Mouse (Mus musculus): ENCODE results near the gene Ncoa7. TPM values are rescaled to one million over a fixed set of nuclear protein-coding genes. Genes with fewer than 3 reads are reported as not detected.

Ncoa7 gene
- polyA plus RNA-seq, 1 experiment from 2014 or later = 12.2 TPM

DNA sequence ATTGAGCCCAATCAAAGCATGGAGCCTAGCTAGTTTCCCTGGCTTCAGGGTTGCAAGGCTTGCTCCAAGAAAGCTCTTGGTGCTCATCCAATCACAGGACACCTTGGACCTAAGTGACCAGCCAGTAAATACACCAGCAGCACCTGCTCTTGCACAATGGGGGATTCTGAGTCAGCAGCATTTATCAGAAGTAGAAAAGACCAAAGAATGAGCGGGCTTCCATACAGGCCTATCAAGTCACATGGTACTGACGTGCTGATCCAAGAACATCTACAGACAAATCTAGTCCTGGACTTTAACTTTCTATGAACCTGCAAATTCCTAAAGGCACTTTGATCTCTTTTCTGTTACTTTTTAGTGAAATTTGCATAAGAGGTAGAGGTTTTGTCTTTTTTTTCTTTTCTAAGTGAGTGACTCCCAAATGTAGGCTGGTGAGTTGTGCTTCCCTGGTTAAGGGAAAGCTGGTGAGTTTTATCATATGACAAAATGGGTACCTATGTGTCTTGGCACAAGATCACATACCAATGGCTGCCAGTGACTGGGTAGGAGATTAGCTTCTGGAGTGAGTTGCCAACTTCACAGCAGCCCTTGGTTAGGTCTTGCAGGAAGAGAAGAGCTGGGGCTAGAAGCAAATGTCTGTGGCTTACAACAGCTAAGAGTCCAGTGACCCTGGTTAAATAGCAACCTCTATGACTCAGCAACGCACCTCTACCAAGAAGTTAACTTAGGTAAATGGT is 57.7 kb downstream of the Ncoa7 start:
- ATAC-seq (ENCODE audit: low FRiP score, low TSS enrichment) (peak; percentile 85), DNase-seq (ENCODE audit: low spot score) (peak; percentile 45)
- no peak overlapping the region for H3K4me2 ChIP-seq (replicated peaks; ENCODE audit: low read depth)
- H3K4me3 ChIP-seq (ENCODE audit: low read depth, low read length) = no peak overlapping the region
- H3K9me3 ChIP-seq (ENCODE audit: control insufficient read depth, low read length) = no peaks in the 10 kb centered on the region
- no peaks in the 10 kb centered on the region for H3K4me1 ChIP-seq (replicated peaks; ENCODE audit: control insufficient read depth, insufficient read depth)
- 74% methylated on average over 3 of the region's 3 CpGs for WGBS
- no peaks in the 10 kb centered on the region for H3K27me3 ChIP-seq (ENCODE audit: control insufficient read depth, insufficient read depth, low read length)
- H3K27ac ChIP-seq (replicated peaks) = peak overlapping the region; percentile 46; the same call in 1 of the 2 replicates
- TF ChIP-seq CTCF (IDR thresholded peaks at IDR 0.05; ENCODE audit: low read depth) = no peak
- TF ChIP-seq EP300 (optimal IDR thresholded peaks at IDR 0.05) = no peak
- no peaks in the 10 kb centered on the region for H3K36me3 ChIP-seq (ENCODE audit: control insufficient read depth, insufficient read depth, low read length)
- H3K9ac ChIP-seq (ENCODE audit: low read length) = no peak overlapping the region

DNA sequence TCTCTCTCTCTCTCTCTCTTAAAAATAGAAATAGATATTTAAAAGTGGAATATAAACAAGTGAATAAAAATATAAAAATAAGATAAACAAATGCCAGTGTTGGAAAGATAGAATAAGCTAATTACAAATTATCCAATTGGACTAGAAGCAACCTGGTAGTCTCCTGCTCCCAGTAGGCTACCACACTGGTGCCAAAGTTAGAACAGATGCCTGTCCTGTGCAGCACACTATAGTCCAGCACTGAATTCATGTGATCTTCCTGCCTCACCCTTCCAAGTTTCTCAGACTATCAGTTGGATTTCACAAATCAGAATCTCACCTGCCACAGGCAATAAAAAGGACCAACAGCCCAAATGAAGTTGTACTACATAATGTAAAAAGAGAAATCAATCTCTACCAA is 59.9 kb downstream of the Ncoa7 start:
- TF ChIP-seq EP300 (optimal IDR thresholded peaks at IDR 0.05) (no peak), CTCF (IDR thresholded peaks at IDR 0.05; ENCODE audit: low read depth) (no peak)
- Histone ChIP-seq H3K4me1 (replicated peaks; ENCODE audit: control insufficient read depth, insufficient read depth) (no peaks in the 10 kb centered on the region), H3K36me3 (ENCODE audit: control insufficient read depth, insufficient read depth, low read length) (no peaks in the 10 kb centered on the region), H3K4me3 (ENCODE audit: low read depth, low read length) (no peak overlapping the region), H3K9me3 (ENCODE audit: control insufficient read depth, low read length) (no peaks in the 10 kb centered on the region), H3K27me3 (ENCODE audit: control insufficient read depth, insufficient read depth, low read length) (no peaks in the 10 kb centered on the region), H3K4me2 (replicated peaks; ENCODE audit: low read depth) (no peak overlapping the region), H3K9ac (ENCODE audit: low read length) (no peak overlapping the region), H3K27ac (replicated peaks) (no peak overlapping the region)
- ATAC-seq (ENCODE audit: low FRiP score, low TSS enrichment) = no peak
- no peak for DNase-seq (ENCODE audit: low spot score)

DNA sequence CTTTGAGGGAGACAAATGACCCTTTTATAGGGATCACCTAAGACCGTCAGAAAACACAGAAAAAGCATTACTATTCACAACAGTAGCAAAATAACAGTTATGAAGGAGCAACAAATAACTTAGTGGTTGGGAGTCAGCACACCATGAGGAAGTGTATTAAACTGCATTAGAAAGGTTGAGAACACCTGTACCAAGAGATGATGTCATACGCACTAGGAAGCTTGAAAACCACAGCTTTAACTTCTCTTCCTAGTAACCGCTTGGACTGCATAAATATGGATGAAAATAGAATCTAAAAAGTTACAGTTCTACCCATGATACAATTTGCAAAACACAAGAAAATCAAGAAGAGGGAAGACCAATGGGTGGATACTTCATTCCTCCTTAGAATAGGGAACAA is 64.7 kb downstream of the Ncoa7 start:
- Histone ChIP-seq H3K4me2 (replicated peaks; ENCODE audit: low read depth) (no peak overlapping the region), H3K9me3 (ENCODE audit: control insufficient read depth, low read length) (no peaks in the 10 kb centered on the region), H3K9ac (ENCODE audit: low read length) (no peak overlapping the region), H3K27ac (replicated peaks) (no peak overlapping the region), H3K4me3 (ENCODE audit: low read depth, low read length) (no peak overlapping the region), H3K4me1 (replicated peaks; ENCODE audit: control insufficient read depth, insufficient read depth) (no peaks in the 10 kb centered on the region), H3K27me3 (ENCODE audit: control insufficient read depth, insufficient read depth, low read length) (no peaks in the 10 kb centered on the region), H3K36me3 (ENCODE audit: control insufficient read depth, insufficient read depth, low read length) (no peaks in the 10 kb centered on the region)
- ATAC-seq (ENCODE audit: low FRiP score, low TSS enrichment) (0 out of 2 replicates have a peak, but pooled peaks have one; percentile 59), DNase-seq (ENCODE audit: low spot score) (no peak)
- WGBS = 93% methylated on average over 3 of the region's 3 CpGs
- no peak for TF ChIP-seq CTCF (IDR thresholded peaks at IDR 0.05; ENCODE audit: low read depth)
- TF ChIP-seq EP300 (optimal IDR thresholded peaks at IDR 0.05) = no peak

DNA sequence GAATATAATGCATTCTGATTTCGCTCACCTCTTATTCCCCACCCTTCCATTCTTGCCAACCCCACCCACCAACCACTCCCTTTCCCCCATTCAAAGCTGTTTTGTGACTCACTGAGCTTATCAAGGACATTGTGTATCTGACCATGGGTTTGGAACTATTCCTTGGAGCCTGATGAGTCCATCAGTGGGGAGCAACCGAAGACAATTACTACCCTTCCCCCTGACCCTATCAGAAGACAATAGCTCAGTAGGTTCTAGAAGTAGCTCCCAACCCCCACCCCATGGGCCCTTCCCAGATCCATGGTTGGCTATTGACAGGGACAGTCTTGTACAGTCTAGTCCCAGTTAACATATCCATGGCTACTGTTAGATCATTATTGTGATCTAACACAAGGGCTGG is 65.8 kb downstream of the Ncoa7 start:
- TF ChIP-seq EP300 (optimal IDR thresholded peaks at IDR 0.05) (no peak), CTCF (IDR thresholded peaks at IDR 0.05; ENCODE audit: low read depth) (no peak)
- no peaks in the 10 kb centered on the region for H3K9me3 ChIP-seq (ENCODE audit: control insufficient read depth, low read length)
- no peak overlapping the region for H3K4me2 ChIP-seq (replicated peaks; ENCODE audit: low read depth)
- no peak overlapping the region for H3K9ac ChIP-seq (ENCODE audit: low read length)
- no peaks in the 10 kb centered on the region for H3K4me1 ChIP-seq (replicated peaks; ENCODE audit: control insufficient read depth, insufficient read depth)
- ATAC-seq (ENCODE audit: low FRiP score, low TSS enrichment) (peak; percentile 71), DNase-seq (ENCODE audit: low spot score) (peak; percentile 48)
- H3K4me3 ChIP-seq (ENCODE audit: low read depth, low read length) = no peak overlapping the region
- no peaks in the 10 kb centered on the region for H3K36me3 ChIP-seq (ENCODE audit: control insufficient read depth, insufficient read depth, low read length)
- 73% methylated on average over 2 of the region's 2 CpGs for WGBS
- no peaks in the 10 kb centered on the region for H3K27me3 ChIP-seq (ENCODE audit: control insufficient read depth, insufficient read depth, low read length)
- 0 out of 2 replicates have a peak overlapping the region, but pooled peaks have one; percentile 24 for H3K27ac ChIP-seq (replicated peaks)

DNA sequence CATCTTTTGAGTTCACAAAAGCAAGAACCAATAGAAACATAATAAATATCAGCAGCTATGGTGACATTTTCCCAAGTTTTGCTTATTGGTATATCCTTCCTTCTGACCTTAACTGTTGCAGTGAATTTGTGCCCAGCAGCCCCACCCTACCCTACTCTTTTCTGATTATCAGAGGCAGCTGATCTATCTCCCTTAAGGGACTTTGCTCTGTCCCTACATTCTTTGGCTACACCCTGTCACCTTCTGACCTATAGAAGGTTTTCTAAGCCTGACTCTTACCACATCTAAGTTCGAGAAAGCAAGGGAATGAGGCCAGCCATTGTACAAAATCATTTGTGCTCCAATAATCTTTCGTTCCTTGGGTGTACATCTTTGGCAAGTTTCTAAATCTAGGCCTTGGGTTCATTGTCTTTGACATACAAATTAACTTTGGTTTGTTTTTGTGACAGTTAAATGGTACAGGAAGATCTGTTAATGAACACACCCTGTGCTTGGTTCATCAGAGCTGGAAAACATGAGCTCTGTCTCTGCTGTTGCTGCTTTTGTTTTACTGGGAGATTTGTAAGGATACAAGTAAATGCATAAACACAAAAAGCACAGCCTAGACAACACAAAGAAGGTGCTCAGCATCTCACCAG is 69.9 kb downstream of the Ncoa7 start:
- Histone ChIP-seq H3K27me3 (ENCODE audit: control insufficient read depth, insufficient read depth, low read length) (no peaks in the 10 kb centered on the region), H3K4me1 (replicated peaks; ENCODE audit: control insufficient read depth, insufficient read depth) (no peaks in the 10 kb centered on the region), H3K9ac (ENCODE audit: low read length) (no peak overlapping the region), H3K36me3 (ENCODE audit: control insufficient read depth, insufficient read depth, low read length) (no peaks in the 10 kb centered on the region), H3K4me3 (ENCODE audit: low read depth, low read length) (no peak overlapping the region), H3K9me3 (ENCODE audit: control insufficient read depth, low read length) (no peaks in the 10 kb centered on the region), H3K4me2 (replicated peaks; ENCODE audit: low read depth) (no peak overlapping the region), H3K27ac (replicated peaks) (no peak overlapping the region)
- peak; percentile 65; the same call in 1 of the 2 replicates for ATAC-seq (ENCODE audit: low FRiP score, low TSS enrichment)
- DNase-seq (ENCODE audit: low spot score) = no peak
- TF ChIP-seq EP300 (optimal IDR thresholded peaks at IDR 0.05) (no peak), CTCF (IDR thresholded peaks at IDR 0.05; ENCODE audit: low read depth) (no peak)
- 60% methylated on average over 2 of the region's 2 CpGs for WGBS

DNA sequence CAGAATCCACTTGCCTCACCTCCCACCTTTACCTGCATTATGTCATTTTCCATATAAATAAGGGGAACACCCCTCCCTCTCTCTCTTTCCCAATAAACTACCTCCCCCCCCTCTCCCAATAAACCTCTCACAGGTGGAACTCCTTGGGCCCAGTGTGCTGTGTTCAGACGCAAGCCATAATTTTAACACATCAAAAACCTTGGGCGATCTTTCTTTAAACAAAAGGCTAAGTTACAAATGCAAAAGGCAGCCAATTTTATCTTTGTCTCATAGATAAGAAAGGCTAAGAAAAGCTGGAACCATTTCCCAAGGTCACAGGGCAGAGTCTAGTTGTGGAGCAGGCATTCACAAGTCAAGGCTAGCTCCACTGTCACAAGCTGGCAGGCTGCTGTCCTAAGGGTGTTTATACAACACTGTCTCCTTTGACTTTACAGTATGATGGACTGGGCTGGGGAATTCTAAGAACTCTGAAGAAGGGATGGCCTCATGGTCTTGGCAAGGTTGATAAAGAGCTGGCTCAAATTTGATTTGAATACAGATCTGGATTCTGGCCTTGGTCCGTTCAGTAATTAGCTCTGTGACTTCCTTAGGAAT is 71.7 kb downstream of the Ncoa7 start:
- DNase-seq (ENCODE audit: low spot score) = no peak
- no peak for TF ChIP-seq EP300 (optimal IDR thresholded peaks at IDR 0.05)
- TF ChIP-seq CTCF (IDR thresholded peaks at IDR 0.05; ENCODE audit: low read depth) = no peak
- 27% methylated on average over 3 of the region's 3 CpGs for WGBS
- Histone ChIP-seq H3K9me3 (ENCODE audit: control insufficient read depth, low read length) (no peaks in the 10 kb centered on the region), H3K4me2 (replicated peaks; ENCODE audit: low read depth) (no peak overlapping the region), H3K4me3 (ENCODE audit: low read depth, low read length) (no peak overlapping the region), H3K9ac (ENCODE audit: low read length) (no peak overlapping the region), H3K36me3 (ENCODE audit: control insufficient read depth, insufficient read depth, low read length) (no peaks in the 10 kb centered on the region), H3K4me1 (replicated peaks; ENCODE audit: control insufficient read depth, insufficient read depth) (no peaks in the 10 kb centered on the region), H3K27me3 (ENCODE audit: control insufficient read depth, insufficient read depth, low read length) (no peaks in the 10 kb centered on the region), H3K27ac (replicated peaks) (no peak overlapping the region)
- ATAC-seq (ENCODE audit: low FRiP score, low TSS enrichment) = no peak
